Mouse (Mus musculus): Measurements from ENCODE around the gene Syne4.

Gene Syne4

DNA sequence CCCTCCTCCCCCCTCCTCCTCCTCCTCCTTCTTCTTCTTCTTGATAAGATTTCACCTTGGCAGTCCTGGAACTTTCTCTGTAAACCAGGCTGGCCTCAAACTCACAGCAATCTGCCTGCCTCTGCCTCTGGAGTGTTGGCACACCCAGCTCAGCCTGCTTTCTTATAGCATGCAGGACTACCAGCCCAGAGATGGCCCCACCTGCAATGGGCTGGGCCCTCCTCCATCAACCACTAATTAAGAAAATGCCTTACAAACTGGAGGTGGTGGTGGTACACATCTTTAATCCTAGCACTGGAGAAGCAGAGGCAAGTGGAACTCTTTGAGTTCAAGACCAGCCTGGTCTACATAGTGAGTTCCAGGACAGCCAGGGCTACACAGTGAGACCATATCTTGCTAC lies 11.8 kb downstream of the Syne4 start:
- DNase-seq (ENCODE audit: low read depth in 1 of 2, low spot score in 2 of 2): no peak

DNA sequence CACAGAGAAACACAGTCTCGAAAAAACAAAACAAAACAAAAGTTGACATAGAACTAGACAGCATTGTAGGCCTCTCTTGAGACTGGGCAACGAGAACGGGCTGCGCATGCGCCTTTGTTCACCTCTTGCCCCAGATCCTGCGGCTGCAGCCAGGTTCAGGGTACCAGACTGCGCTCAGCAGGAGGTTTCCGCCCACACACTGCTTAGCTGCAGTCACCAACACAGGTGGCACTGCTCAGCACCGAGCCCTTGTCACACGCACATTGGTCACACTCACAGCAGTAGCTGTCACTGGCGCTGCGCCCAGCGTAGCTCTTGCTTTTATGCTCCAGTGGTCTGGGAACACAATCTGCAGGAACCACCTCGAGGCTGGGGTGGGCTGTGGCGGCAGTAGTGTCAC lies 12.5 kb downstream of the Syne4 start:
- no peak for DNase-seq (ENCODE audit: low read depth in 1 of 2, low spot score in 2 of 2)

DNA sequence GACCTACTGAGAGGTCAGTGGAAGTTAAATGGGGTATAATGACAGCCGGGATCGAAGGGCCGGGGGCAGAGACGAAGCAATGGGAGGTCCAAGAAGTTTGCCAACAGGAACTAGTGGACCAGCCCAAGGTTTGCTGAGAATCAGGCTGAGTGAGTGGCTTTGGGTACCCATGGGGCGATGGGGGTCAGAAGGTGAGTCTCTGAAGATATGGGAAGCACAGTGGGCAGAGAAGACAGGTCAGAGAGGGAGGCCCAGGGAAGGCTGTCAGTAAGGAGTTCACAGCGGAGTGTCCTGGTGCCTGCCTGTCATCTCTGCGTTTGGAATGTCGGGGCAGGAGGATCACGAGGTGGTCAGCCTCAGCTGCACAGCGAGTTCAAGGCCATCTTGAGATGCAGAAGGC lies 13.8 kb downstream of the Syne4 start:
- no peak for DNase-seq (ENCODE audit: low read depth in 1 of 2, low spot score in 2 of 2)

DNA sequence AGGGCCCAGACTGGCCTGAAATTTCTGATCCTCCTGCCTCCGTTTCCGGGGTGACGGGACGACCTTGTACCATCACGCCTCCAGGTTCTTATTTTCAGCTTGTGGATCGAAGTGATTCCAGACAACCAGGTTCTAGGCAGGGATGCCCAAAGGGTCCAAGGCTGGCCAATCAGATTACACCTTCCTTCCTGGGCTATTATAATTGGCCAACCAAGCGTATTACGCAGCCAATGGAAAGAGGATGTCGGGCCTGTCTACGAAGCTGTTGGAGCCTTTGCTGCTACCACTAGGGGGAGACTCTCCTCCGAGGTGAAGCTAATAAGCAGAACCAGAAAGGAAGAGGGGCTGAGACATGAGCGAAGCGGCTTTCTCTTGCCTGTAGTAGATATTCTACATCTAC lies 17.3 kb downstream of the Syne4 start:
- peak; percentile 40 to 71 for DNase-seq (ENCODE audit: low read depth in 1 of 2, low spot score in 2 of 2)

DNA sequence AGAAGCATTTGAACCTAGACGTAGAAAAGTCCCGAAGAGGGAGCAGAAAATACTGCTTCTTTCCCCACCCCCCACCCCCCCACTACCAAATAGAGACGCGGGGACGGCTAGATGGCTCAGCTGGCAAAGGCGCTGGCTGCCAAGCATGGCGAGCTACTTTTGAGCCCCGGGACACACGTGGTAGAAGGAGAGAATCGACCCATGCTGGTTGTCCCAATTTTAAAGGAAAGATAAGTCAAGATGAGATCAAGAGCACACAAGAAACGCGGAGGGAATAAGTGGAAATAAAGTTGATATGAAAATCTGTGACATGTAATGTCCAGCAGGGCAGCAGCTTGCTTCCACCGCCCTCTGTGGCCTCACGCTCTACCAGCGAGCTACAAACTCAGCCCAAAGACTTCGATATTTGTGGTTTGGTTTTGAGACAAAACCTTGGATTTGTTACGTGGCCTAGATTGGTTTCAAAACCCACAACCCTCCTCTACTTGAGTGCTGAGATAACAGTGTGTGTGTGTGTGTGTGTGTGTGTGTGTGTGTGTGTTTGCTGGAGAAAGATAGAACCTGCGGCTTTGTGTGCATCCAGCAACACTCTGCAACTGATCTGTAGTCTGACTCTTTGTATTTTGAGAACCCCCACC lies 18.1 kb downstream of the Syne4 start:
- DNase-seq (ENCODE audit: low read depth in 1 of 2, low spot score in 2 of 2): no peak

DNA sequence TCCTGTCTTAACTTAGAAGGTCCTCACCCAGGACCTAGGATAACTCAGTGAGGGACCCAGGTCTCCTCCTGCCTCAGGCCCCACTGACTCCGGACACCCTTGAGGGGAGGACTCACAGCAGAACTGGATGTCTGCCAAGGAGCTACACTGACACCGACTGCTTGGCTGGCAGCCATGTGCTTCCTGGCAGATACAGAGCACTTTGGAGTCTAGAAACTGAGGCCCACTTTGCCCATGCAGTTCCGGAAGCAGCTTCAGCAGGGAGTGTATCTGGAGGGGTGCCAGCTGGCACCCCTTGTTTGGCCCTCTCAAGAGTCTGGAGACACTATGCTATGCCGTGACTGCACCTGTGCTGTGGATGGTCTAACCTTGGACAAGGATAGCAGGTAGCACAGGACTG lies 18.8 kb downstream of the Syne4 start:
- DNase-seq (ENCODE audit: low read depth in 1 of 2, low spot score in 2 of 2): no peak

DNA sequence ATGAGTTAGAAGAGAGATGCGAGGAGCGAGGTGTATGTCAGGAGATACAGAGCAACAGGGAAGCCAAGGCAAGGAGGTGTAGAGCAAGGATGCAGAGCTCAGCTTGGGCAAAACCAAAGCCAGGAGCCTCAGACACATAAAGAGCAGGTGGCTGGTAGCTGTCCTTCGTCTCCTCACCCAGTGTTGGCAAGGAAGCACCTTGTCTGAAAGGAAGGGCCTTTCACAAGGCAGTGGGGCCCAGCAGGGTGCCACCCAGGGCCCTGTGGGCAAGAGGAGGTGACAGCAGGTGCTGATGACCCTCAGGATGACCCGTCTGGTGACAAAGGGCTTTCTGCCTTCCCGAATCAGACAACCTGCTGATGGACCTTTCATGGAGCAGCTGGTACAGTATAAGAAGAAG lies 20.0 kb downstream of the Syne4 start:
- no peak for DNase-seq (ENCODE audit: low read depth in 1 of 2, low spot score in 2 of 2)

DNA sequence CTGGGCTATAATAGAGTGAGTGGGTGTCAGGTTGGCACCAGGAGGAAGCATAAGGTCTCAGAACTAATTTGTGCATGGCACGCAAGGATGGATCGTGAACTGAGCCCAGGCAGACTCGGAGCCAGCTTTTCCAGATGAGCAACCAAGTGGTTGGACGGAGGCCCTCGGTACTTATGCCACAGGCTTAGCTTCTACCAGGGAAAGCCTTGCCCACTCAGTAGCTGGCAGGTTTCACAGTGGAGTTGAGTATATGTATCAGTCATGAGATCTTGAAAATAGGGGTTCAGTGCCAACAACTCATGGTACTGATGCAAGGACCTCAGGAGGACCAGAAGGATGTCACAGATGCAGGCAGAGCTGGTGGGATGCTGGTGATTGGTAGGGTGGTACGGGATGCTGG lies 21.1 kb downstream of the Syne4 start:
- no peak for DNase-seq (ENCODE audit: low read depth in 1 of 2, low spot score in 2 of 2)

DNA sequence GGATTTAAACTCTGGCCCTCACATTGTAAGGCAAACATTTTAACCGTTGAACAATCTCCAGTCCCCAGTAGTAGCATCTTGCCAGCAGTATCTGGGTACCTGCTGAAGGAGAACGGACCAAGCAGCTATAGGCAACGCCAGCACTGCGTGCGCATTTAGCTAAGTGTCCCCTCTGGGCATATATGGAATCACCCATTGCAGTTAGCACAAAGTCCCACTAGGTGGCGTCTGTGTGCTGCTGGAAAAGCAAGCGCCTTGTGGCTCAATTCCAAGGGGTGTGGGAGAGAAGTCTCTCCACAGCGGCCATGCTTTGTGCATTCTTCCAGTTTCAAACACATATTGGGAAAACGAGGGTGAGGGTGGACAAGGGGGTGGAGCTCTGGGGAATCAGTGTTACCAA lies 21.8 kb downstream of the Syne4 start:
- peak; percentile 33 to 44 for DNase-seq (ENCODE audit: low read depth in 1 of 2, low spot score in 2 of 2)

DNA sequence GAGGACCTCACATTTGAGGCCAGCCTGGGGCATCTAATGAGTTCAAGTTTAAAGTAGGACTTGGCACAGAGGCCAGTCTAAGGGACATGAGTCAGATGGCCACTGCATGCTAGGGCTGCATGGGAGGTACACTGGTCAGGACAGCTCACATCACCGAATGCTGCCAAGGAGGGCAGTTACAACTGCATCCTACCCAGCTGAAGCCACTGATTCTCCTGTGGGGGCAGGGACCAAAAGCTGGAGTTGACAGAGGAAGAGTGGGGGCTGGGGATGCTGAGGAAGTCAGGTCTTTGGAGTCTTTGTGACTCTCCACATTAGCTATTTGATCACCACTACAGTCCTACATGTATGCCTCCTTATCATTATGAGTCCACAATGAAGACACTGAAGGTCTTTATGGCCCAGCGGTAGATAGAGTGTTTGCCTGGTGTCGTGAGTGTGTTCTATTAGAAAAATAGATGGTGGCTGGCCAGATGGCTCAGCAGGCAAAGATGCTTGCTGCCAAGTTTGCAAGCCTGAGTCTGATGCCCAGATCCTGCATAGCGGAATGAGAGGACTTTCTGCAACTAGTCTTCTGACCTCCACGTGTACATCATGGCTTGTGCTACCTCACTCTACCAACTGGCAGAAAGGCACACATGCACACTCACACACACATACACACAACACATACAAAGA lies 25.0 kb downstream of the Syne4 start:
- no peak for DNase-seq (ENCODE audit: low read depth in 1 of 2, low spot score in 2 of 2)

DNA sequence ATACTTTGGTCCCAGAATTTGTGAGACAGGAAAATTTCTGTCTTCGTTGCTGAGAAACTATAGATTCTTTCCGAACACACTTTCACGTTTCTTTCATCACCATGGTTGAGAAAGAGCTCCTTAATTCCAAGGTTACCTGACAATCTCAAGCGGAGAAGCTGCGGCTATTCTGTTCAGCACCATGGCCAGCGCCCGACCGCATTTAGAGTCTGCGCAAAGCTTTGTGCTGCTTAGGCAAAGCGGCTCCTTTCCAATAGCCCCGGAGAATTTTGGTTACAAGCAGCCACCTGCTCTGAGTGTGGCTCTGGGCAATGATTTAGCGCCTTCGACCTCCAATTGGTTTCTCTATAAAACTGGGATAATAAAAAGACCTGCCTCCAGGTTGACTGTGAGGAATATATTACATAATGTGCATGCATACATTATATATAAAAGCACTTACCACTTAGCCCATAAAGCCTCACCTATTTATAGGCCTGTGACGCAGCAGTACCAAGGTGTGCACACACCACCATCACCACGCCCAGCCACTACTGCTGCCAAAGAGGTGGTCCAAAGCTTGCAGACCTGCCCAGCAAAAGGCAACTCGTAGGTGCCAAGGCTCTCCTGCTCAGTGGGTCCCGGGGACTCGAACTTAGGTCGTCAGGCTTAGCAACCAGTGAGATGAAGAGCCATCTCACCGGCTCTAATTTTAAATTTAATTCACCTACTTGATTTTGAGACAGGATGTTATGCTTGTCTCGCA lies 32.2 kb downstream of the Syne4 start:
- no peak for DNase-seq (ENCODE audit: low read depth in 1 of 2, low spot score in 2 of 2)

DNA sequence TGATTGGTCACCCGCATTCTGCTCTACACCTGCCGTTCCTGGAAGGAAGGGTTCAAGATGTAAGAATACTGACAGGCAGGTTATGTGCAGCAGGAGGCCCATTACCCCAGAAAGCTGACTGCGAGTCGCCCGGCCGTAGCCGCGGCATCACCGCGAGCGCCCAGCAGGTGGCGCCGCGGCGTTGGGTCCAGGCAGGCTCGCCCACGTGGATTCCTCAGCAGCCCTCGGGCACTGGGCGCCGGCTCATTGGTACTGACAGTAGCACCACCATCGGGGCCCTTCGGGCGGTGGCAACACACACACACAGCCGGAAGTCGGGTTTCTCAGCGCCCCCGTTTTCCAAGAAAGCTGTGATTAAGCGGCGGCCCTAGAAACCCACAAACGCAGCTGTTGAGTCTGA lies 33.2 kb downstream of the Syne4 start:
- DNase-seq (ENCODE audit: low read depth in 1 of 2, low spot score in 2 of 2): peak in 1 of 2 experiments; percentile 40

DNA sequence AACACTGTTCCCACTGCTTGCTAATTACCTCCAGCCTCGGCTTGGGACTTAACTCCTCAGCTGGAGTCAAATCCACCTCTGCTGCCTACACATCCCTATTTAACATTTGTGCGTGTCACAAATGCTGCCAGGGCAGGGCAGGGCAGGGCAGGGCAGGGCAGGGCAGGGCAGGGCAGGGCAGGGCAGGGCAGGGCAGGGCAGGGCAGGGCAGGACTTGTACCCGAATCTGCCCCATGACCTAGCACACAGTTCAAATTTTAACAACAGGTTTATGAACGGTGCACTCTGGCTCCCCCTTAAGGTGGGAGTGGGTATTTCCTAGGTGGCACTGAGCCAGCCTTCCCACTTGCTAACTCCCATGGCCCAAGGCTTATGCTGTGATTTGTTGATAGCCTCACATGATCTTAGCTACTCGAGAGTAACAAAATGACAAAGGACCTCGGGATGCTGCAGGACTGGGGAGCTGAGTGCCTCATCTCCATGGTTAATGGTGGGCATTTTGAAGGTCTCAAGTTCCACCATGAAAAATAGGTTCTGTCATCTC lies 38.7 kb downstream of the Syne4 start:
- DNase-seq (ENCODE audit: low read depth in 1 of 2, low spot score in 2 of 2): peak; percentile 17 to 53

DNA sequence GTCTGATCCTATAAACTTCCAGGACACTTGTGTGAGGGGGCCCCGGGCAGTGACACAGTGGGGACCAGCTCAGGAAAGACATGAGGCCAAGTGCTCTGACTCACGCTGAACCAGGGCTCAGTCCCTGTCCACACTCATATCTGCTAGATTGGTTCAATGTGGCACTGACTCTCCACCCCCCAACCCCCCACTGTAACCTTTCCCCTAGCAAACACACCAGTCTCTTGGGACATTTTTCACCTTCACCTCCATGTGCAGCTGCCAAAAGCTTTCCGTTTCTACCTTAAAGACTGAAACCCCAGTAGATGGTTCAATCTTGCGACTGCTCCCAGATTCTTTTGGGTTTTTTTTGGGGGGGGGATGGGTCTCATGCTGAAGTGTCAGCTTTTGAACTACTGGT lies 39.5 kb downstream of the Syne4 start:
- no peak for DNase-seq (ENCODE audit: low read depth in 1 of 2, low spot score in 2 of 2)

DNA sequence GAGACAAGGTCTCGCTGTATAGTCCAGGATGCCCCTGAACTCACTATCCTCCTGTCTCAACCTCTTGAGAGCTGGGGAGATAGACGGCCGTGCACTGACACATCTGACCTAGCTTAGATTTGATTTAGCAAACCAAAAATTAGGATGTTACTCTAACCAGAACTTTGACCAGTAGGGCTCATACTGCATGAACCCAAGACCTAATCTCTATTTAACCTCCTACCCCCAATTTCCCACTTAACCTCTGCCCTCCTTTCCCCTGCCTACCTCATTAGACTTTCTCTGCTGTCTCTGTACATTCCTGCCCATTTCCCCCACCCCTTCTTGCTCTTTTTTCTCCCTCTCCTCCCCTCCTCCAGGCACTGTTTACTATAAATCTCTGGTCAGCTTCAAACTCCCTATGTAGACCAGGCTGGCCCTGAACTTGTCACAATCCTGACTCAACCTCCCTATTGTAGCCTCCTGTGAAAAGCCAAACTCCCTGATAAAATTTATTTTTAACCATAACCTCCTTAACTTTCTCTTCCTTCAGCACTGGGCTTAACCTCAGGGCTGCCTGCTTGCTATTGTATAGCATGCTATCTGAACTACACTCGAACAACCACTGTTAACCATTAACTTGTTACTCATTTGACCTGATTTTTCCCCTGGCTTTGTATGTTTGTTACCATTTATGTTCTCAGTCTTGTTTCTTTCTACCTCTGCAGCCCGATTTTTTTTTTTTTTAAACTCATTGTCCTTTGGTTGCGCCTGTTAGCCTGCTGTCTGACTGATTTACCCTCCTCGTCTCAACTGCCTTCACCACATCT lies 44.0 kb downstream of the Syne4 start:
- DNase-seq (ENCODE audit: low read depth in 1 of 2, low spot score in 2 of 2): no peak

DNA sequence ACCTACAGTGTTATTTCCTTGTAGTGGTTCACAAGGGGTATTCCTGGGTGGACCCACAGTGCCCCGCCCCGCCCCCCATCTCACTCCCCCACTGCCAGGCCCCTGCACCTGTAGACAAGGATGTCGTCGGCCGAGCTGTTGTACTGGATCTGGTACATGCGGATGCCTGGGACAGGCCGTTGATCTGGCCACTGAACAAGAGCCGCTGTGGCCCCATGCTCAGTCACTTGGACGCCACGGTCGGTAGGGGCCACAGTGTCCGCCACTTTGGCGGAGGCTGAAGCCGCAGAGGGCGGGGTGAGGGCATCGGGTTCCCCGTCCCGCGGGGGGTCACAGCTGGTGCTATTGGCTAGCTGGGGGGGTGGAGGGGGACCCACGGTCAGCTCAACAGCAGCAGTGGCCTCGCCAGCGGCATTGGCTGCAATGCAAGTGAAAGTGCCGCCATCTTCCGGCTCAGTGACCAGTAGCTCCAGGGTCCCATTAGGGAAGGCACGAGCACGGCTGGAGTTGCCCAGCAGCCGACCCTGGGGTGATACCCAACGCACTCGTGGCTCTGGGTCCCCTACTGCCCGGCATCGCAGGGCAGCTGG lies 44.8 kb downstream of the Syne4 start:
- no peak for DNase-seq (ENCODE audit: low read depth in 1 of 2, low spot score in 2 of 2)

DNA sequence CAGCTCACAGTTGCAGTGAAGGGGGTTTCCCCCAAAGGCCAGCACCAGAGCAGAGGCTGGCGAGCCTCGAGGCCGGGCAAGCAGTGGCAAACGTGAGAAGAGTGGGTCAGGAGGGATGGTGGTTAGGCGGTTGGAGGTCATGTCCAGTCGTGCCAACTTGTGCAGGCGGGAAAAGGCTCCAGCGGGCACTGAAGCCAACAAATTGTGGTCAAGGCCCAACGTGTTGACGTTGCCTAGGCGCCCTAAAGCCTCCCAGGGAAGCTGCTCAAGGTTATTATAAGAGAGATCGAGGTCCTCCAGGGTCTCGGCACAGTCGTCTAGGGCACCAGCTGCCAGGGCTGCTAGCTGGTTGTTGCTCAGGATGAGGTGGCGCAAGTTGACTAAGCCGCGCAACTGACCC lies 45.4 kb downstream of the Syne4 start:
- DNase-seq (ENCODE audit: low read depth in 1 of 2, low spot score in 2 of 2): no peak

DNA sequence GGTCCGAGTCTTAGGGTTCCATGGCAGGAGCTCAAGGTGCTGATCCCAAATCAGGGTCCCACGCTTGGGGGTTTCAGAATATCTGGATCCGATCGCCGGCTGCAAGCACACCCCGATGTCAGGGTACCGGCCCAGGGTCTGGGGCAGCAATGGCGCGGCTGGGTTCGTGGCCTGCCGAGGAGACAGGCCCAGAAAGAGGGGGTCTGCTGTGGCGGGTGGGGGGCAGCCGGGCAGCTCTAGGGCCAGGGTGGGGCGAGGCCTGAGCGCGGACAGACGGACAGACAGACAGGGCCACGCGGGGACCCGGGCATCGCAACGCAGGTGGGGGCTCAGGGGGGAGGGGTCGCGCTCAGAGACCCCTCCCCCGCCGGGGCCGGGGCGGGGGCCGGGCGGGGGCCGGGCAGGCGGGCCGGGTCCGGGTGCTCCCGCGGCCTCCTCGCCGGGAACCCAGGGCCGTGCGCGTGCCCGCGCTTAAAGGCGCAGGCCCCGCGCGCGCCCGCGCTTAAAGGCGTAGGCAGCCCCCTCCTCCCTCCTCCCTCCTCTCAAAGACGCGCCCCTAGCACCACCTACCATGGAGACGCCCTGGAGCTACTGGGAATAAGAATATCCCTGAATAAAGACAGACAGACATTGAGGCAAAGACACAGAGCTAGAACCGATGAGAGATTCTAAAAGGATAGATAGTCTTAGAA lies 48.2 kb downstream of the Syne4 start, which contains the start of gene Lrfn3:
Gene Lrfn3, minus strand, starts transcription at position 121 of the 692 bp plus-strand sequence.
- no peak for DNase-seq (ENCODE audit: low read depth in 1 of 2, low spot score in 2 of 2)

DNA sequence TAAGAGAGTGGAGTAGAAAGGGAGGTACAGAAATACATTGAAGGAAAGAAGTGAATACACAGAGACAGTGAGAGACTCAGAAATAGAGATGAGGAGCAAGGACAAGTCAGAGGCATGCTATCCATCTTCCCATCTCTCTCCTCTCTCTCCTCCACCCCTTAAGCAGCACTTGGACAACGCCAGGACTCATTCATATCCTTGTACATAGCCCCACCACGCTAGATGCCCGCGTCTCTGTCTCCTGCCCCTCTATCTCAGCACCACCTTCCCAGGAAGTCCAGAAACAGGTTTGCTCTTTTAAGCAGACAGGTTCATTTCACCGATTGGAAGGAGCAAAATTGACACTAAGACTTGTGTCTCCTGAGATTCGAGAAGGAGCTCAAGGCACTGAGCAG lies 48.7 kb downstream of the Syne4 start:
- no peak for DNase-seq (ENCODE audit: low read depth in 1 of 2, low spot score in 2 of 2)

DNA sequence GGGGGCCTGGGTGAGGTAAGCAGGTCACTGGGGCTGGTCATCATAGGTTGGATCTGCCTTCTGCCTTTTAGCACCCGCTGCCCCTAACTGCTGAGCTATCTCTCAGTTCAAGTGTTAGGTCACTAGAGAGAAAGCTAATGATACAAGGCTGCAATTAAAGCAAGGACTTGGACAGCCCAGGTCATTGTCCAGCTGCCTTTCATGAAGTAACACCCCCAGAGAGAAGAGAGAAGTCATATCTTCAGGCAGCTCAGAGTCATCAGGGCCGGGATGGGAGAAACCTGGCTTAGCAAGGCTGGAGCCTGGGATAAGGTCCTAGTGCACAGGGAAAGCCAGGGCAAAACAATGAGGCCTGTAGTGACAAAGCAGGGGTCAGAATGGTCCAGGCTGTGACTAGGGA lies 52.9 kb downstream of the Syne4 start:
- no peak for DNase-seq (ENCODE audit: low read depth in 1 of 2, low spot score in 2 of 2)
